Mouse (Mus musculus) lung, embryonic 16.5 days (tissue): ENCODE results near the gene Tcf7l2. TPM values are rescaled to one million over a fixed set of nuclear protein-coding genes. Genes with fewer than 3 reads are reported as not detected.

ENCODE experiments used
- ATAC-seq: fragments of 200-750 bp; cut with Nextera tagmentation; 2 replicates; pipeline ENCODE4 v1.8.0; 2017; ENCODE audit warnings: low read depth, mild to moderate bottlenecking, moderate library complexity
- H3K27ac ChIP-seq: fragments of 300-500 bp; sonication (generic); 2 replicates; pipeline ENCODE4 v1.5.1; 2014; ENCODE audit warnings: mild to moderate bottlenecking, control low read depth, low read length
- H3K27me3 ChIP-seq: fragments of 300-500 bp; sonication (generic); 2 replicates; pipeline ENCODE4 v1.6.1; 2014; ENCODE audit warnings: low read depth, low read length, mixed read lengths; ENCODE audit not compliant: control insufficient read depth, insufficient read depth
- H3K36me3 ChIP-seq: fragments of 300-500 bp; sonication (generic); 2 replicates; pipeline ENCODE4 v1.6.1; 2014; ENCODE audit warnings: low read length; ENCODE audit not compliant: control insufficient read depth, insufficient read depth
- H3K4me1 ChIP-seq: fragments of 300-500 bp; sonication (generic); replicated peaks from 2 replicates; pipeline ENCODE4 v1.6.1; 2014; ENCODE audit warnings: low read length, mixed read lengths; ENCODE audit not compliant: control insufficient read depth, insufficient read depth
- H3K4me2 ChIP-seq: fragments of 300-500 bp; sonication (generic); 2 replicates; pipeline ENCODE4 v1.6.1; 2014; ENCODE audit warnings: low read depth, low read length, control low read depth
- H3K4me3 ChIP-seq: fragments of 300-500 bp; sonication (generic); 2 replicates; pipeline ENCODE4 v1.5.1; 2014; ENCODE audit warnings: mild to moderate bottlenecking, low read length, control low read depth
- H3K9ac ChIP-seq: fragments of 300-500 bp; sonication (generic); 2 replicates; pipeline ENCODE4 v1.6.1; 2014; ENCODE audit warnings: low read length, control low read depth
- H3K9me3 ChIP-seq: fragments of 300-500 bp; sonication (generic); 2 replicates; pipeline ENCODE4 v1.6.1; 2016; ENCODE audit warnings: low read length; ENCODE audit not compliant: control insufficient read depth
- WGBS: fragments of 180-500 bp; shearing (Covaris S2); extraction: QIAGEN DNeasy Blood & Tissue Kit; methylation state at CpG from one replicate; pipeline ENCODE4 v1.1.7; 2014; 5-methylcytosine and 5-hydroxymethylcytosine counted together
- polyA plus RNA-seq: library from polyadenylated mRNA; unstranded; fragments of >200 nt; fragmentation: Nextera tagmentation; extraction: Ambion mirVana; gene quantifications from 2 replicates; pipeline ENCODE4 v1.2.1, GENCODE M21; 2015

Gene Tcf7l2
- polyA plus RNA-seq, 1 experiment from 2014 or later, result 50.7 TPM

- no peak overlapping the region for H3K4me3 ChIP-seq
- H3K9ac ChIP-seq, result no peak overlapping the region
- no peaks in the 10 kb centered on the region for H3K27me3 ChIP-seq
- H3K4me1 ChIP-seq, result no peaks in the 10 kb centered on the region
- 75% methylated on average over 15 of the region's 15 CpGs for WGBS
- no peaks in the 10 kb centered on the region; the same call in 1 of the 2 replicates for H3K36me3 ChIP-seq
- no peaks in the 10 kb centered on the region for H3K9me3 ChIP-seq
- no peak for ATAC-seq
- no peak overlapping the region for H3K27ac ChIP-seq
- no peak overlapping the region for H3K4me2 ChIP-seq
Measured at GRCm38 (mm10) chr19:55815010-55815790, 73.6 kb downstream of the Tcf7l2 start.

DNA sequence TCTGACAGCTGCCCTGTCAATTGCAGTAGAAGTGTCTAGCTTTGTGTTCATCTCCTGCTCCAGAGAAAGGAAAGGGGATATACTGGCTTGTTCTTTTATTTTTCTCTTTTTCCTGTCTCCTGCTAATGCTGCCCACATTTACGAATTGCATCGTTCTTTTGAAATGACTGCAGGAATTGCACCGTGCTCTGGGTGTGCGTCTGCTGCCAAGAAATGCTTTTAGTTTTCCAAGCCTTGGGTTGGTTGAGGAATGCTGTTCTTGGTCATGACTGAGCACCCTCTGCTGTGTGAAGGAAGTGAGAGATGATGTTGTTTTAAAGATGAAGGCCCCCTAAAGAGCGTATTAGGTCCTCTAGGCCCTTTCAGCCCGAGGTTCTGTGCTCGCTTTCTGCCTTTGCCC, 75.4 kb downstream of the Tcf7l2 start:
- no peaks in the 10 kb centered on the region for H3K9me3 ChIP-seq
- H3K4me3 ChIP-seq, result no peak overlapping the region
- no peak for ATAC-seq
- no peaks in the 10 kb centered on the region; the same call in 1 of the 2 replicates for H3K4me1 ChIP-seq
- no peak overlapping the region for H3K9ac ChIP-seq
- no peaks in the 10 kb centered on the region for H3K27me3 ChIP-seq
- no peaks in the 10 kb centered on the region; the same call in 1 of the 2 replicates for H3K36me3 ChIP-seq
- no peak overlapping the region for H3K4me2 ChIP-seq
- WGBS, result 77% methylated on average over 7 of the region's 7 CpGs
- no peak overlapping the region for H3K27ac ChIP-seq

DNA sequence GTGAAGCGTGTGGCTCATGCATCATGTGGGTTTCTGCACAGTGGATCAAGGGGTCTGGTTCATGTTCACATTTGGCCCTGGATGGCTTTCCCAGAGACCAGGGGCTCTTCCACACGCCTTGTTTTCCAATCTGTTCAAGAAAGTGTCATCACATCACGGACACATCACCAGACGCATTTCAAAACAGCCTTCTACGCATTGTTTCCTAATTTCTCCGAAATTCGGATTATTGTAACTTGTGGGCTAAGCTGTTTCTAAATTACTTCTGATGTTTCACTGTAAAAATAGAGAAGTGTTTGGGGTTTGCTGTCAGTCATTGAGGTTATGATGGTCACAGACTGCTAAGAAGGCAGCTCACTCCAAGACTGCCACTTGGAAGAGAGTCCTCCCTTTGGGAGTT, 78.6 kb downstream of the Tcf7l2 start:
- Histone ChIP-seq H3K9ac (no peak overlapping the region), H3K4me1 (peaks cover under 1% of the 10 kb centered on the region), H3K9me3 (no peaks in the 10 kb centered on the region), H3K36me3 (no peaks in the 10 kb centered on the region; the same call in 1 of the 2 replicates), H3K4me3 (no peak overlapping the region), H3K27ac (no peak overlapping the region), H3K4me2 (no peak overlapping the region), H3K27me3 (no peaks in the 10 kb centered on the region)
- 62% methylated on average over 7 of the region's 7 CpGs for WGBS
- peak; percentile 77 for ATAC-seq

- Histone ChIP-seq H3K4me1 (peaks cover 11% of the 10 kb centered on the region), H3K27me3 (no peaks in the 10 kb centered on the region), H3K4me2 (no peak overlapping the region), H3K36me3 (no peaks in the 10 kb centered on the region), H3K27ac (no peak overlapping the region), H3K4me3 (no peak overlapping the region), H3K9me3 (no peaks in the 10 kb centered on the region), H3K9ac (no peak overlapping the region)
- WGBS, result 55% methylated on average over 8 of the region's 8 CpGs
- peak; percentile 39; the same call in 1 of the 2 replicates for ATAC-seq
Measured at GRCm38 (mm10) chr19:55825001-55825827, 83.6 kb downstream of the Tcf7l2 start.

GRCm38 (mm10) chr19:55825951-55826507, 84.4 kb downstream of the Tcf7l2 start:
- WGBS, result 69% methylated on average over 10 of the region's 10 CpGs
- no peak overlapping the region for H3K4me3 ChIP-seq
- no peak overlapping the region for H3K9ac ChIP-seq
- H3K4me1 ChIP-seq, result peaks cover 15% of the 10 kb centered on the region
- H3K4me2 ChIP-seq, result no peak overlapping the region
- H3K9me3 ChIP-seq, result no peaks in the 10 kb centered on the region
- ATAC-seq, result no peak
- H3K36me3 ChIP-seq, result no peaks in the 10 kb centered on the region
- no peaks in the 10 kb centered on the region for H3K27me3 ChIP-seq
- H3K27ac ChIP-seq, result no peak overlapping the region

GRCm38 (mm10) chr19:55827613-55828259, 86.1 kb downstream of the Tcf7l2 start:
- no peak overlapping the region for H3K9ac ChIP-seq
- ATAC-seq, result peak; percentile 49
- no peaks in the 10 kb centered on the region for H3K9me3 ChIP-seq
- no peaks in the 10 kb centered on the region for H3K36me3 ChIP-seq
- H3K4me2 ChIP-seq, result no peak overlapping the region
- peaks cover 15% of the 10 kb centered on the region for H3K4me1 ChIP-seq
- H3K27me3 ChIP-seq, result no peaks in the 10 kb centered on the region
- 78% methylated on average over 13 of the region's 13 CpGs for WGBS
- no peak overlapping the region for H3K27ac ChIP-seq
- H3K4me3 ChIP-seq, result no peak overlapping the region

DNA sequence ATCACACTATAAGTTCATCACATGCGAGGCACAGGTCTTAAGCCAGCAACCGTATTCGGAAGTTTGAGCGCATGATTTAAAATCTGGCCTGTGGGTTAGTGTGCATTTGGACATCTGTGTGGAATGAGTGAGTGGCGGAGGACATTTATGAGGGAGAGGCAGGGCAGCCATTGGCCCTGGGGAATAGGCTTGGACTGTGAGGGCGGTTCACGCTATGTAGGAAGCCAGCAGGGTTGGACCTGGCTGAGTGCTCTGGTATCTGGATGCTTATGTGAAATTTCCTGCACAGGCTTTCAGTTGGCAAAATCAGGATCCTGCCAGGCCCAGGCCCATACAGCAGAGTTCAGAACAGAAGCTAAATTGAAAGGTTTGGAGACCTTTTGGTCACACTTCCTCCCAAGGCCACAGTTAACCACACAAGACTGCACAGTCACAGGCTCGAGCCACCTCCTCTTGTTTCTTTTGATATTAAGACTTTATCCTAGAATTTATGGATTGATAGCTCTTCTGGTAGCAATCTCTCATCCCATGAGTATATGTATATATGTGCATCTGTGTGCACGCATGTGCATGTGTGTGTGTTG, 89.4 kb downstream of the Tcf7l2 start:
- H3K4me3 ChIP-seq, result no peak overlapping the region
- no peaks in the 10 kb centered on the region for H3K9me3 ChIP-seq
- 77% methylated on average over 9 of the region's 9 CpGs for WGBS
- no peaks in the 10 kb centered on the region for H3K27me3 ChIP-seq
- H3K27ac ChIP-seq, result no peak overlapping the region
- ATAC-seq, result no peak
- H3K36me3 ChIP-seq, result no peaks in the 10 kb centered on the region
- H3K4me2 ChIP-seq, result no peak overlapping the region
- no peak overlapping the region for H3K9ac ChIP-seq
- H3K4me1 ChIP-seq, result peaks cover 6% of the 10 kb centered on the region

- 70% methylated on average over 4 of the region's 4 CpGs for WGBS
- no peak for ATAC-seq
- peaks cover 6% of the 10 kb centered on the region for H3K4me1 ChIP-seq
Measured at GRCm38 (mm10) chr19:55832122-55832521, 90.5 kb downstream of the Tcf7l2 start.

More at GRCm38 (mm10) chr19:55832122-55832521, 90.5 kb downstream of the Tcf7l2 start:
- Histone ChIP-seq H3K27ac (no peak overlapping the region), H3K36me3 (no peaks in the 10 kb centered on the region), H3K9ac (no peak overlapping the region), H3K4me3 (no peak overlapping the region), H3K4me2 (no peak overlapping the region), H3K27me3 (no peaks in the 10 kb centered on the region), H3K9me3 (no peaks in the 10 kb centered on the region)
